Mouse (Mus musculus): ENCODE measurements around the gene Sh3bp2. TPM values are rescaled to one million over a fixed set of nuclear protein-coding genes. Genes with fewer than 3 reads are reported as not detected.
"Not testable (repeated sequence)": the region's sequence is repeated elsewhere in the genome, so short reads cannot be mapped to it uniquely, and the experiment has no call there.

The Sh3bp2 gene
- polyA plus RNA-seq, 1 experiment from 2014 or later = 8.3 TPM

DNA sequence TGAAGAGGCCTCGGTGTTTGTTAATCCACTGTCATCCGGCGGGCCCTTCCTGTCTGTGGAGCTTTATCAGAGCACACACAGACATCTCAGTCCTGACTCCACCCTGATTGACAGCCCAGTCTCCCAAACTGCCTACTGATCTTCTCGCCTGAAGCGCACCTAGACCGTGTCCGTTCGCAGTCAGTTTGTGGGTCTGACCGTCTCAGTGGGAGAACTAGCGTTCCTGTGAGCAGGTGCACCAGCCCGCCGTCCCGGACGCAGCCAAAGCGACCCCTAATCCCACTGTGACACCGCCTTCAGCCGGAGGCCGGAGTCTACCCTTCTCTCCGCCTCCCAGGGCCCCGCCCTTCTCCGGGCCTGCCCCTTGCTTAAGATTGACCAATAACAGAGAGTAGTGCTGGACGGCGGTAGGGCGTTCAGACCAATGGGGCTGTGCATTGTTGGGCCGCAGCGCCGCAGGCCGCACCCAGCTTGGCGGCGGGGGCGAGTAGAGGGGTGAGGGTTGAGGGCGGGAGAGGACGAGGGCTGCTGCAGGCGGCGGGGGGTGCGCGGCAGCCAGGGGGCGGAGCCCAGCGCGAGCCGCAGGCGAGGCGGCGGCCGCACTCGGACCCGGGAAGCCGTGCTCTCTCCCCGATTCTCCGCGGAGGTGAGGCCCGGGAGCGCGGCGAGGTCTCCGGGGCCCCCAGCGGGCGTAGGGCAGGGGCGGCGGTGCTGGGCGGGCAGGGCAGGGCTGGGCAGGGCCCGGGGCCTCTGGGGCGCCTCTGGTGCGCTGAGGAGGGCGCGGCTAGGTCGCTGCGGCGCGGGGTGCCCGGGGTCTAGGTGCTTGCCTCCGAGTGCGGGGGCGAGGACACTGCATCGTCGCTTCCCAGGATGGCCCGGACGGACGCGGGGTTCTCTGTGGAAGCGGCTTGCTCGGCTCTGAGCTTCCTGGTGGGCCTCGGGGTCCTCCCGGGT is 47.9 kb downstream of the Sh3bp2 start, which contains the start of gene Add1:
Gene Add1, plus strand, starts transcription at position 397 of the 954 bp plus-strand sequence.
- H3K27ac ChIP-seq (replicated peaks) = peak within 1 kb of the TSS; percentile 90
- peak within 1 kb of the TSS; percentile 97 for H3K9ac ChIP-seq
- peak within 1 kb of the TSS; percentile 63 for H3K4me2 ChIP-seq (replicated peaks)
- no peaks in the 10 kb centered on the region for H3K27me3 ChIP-seq
- no peaks in the 10 kb centered on the region for H3K36me3 ChIP-seq
- ATAC-seq (ENCODE audit: insufficient number of reproducible peaks, low FRiP score, low TSS enrichment, low read depth) = peak; percentile 100
- H3K9me3 ChIP-seq (replicated peaks) = no peaks in the 10 kb centered on the region
- WGBS = under 1% methylated on average over 78 of the region's 84 CpGs
- peak within 1 kb of the TSS; percentile 94 for H3K4me3 ChIP-seq (replicated peaks)
- peaks cover 12% of the 10 kb centered on the region for H3K4me1 ChIP-seq

DNA sequence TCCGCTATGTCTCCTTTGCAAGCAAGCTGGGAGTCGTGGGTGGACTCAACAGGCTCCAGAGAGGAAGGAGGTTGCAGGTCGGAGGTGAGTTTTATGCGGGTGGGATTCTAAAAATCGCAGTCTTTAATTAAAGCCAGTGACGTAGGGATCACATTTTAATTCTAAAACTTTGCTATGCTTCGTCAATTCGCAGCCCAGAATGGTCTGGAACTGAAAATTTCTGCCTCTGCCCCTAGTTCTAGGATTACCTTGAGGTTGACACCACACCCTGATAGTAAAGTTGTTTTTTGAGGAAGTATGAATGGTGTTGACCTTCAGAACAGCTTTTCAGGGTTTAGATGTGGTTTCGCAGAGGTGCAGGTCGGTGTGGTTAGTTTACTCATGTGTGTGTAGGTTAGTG is 49.1 kb downstream of the Sh3bp2 start:
- peak overlapping the region; percentile 94 for H3K4me3 ChIP-seq (replicated peaks)
- 23% methylated on average over 10 of the region's 10 CpGs for WGBS
- no peaks in the 10 kb centered on the region for H3K27me3 ChIP-seq
- peak overlapping the region; percentile 90; the same call in 1 of the 2 replicates for H3K27ac ChIP-seq (replicated peaks)
- H3K9me3 ChIP-seq (replicated peaks) = no peaks in the 10 kb centered on the region
- peaks cover 12% of the 10 kb centered on the region for H3K4me1 ChIP-seq
- no peaks in the 10 kb centered on the region for H3K36me3 ChIP-seq
- ATAC-seq (ENCODE audit: insufficient number of reproducible peaks, low FRiP score, low TSS enrichment, low read depth) = no peak
- peak overlapping the region; percentile 97 for H3K9ac ChIP-seq
- H3K4me2 ChIP-seq (replicated peaks) = peak overlapping the region; percentile 63

DNA sequence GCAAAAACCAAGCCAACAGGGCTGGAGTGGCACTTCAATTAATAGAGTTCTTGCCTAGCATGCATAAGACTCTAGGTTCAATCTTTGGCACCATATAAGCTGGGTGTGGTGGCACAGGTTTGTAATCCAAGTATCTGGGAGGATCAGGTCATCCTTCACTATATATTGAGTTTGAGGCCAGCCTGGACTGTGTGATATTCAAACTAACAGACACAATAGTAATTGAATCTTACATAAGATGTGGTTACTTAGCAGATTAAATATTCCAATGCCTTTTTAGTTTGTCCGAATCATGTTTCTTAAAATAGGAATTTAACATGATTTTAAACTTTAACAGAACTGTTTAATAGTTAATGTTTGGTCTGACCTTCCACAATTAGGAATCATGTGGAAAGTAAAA is 50.6 kb downstream of the Sh3bp2 start:
- no peaks in the 10 kb centered on the region for H3K36me3 ChIP-seq
- WGBS = 84% methylated on average over 1 of the region's 1 CpGs

DNA sequence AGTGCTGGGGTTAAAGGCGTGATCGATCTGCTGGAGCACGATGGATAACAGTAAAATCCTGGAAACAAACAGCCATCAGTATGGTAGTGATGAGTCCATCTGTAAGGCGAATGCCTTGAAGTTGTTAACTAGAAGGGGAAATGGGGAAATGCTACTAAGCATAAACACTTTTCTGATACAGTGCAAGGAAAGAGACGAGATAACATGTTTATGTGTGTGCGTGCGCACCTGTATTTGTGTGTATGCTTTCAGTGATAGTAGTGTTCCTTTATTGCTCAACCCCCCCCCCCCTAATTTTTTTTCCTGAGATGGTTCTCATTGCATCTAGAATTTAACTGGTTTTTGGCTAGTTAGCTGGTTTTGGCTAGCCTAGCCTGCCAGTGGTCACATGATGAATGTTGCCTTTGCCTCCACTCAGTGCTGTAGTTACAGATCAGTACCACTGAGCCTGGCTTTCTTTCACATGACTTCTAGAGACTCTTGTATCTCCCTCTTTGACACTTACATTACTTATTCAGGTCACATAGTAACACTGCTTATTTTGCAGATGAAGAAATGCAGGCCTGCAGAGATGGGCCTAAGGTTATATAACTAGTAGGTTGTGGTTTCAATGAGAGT is 52.5 kb downstream of the Sh3bp2 start:
- Histone ChIP-seq H3K9me3 (replicated peaks) (no peaks in the 10 kb centered on the region), H3K27me3 (no peaks in the 10 kb centered on the region), H3K4me3 (replicated peaks) (no peak overlapping the region), H3K4me1 (peaks cover 17% of the 10 kb centered on the region), H3K4me2 (replicated peaks) (no peak overlapping the region), H3K9ac (no peak overlapping the region), H3K36me3 (no peaks in the 10 kb centered on the region), H3K27ac (replicated peaks) (no peak overlapping the region)
- no peak for ATAC-seq (ENCODE audit: insufficient number of reproducible peaks, low FRiP score, low TSS enrichment, low read depth)
- 95% methylated on average over 7 of the region's 7 CpGs for WGBS

More for the DNA sequence above, 50.6 kb downstream of the Sh3bp2 start:
- Histone ChIP-seq H3K4me2 (replicated peaks) (no peak overlapping the region), H3K4me3 (replicated peaks) (no peak overlapping the region), H3K4me1 (peaks cover 12% of the 10 kb centered on the region), H3K9me3 (replicated peaks) (no peaks in the 10 kb centered on the region), H3K27me3 (no peaks in the 10 kb centered on the region), H3K27ac (replicated peaks) (no peak overlapping the region), H3K9ac (no peak overlapping the region)
- ATAC-seq (ENCODE audit: insufficient number of reproducible peaks, low FRiP score, low TSS enrichment, low read depth) = no peak

DNA sequence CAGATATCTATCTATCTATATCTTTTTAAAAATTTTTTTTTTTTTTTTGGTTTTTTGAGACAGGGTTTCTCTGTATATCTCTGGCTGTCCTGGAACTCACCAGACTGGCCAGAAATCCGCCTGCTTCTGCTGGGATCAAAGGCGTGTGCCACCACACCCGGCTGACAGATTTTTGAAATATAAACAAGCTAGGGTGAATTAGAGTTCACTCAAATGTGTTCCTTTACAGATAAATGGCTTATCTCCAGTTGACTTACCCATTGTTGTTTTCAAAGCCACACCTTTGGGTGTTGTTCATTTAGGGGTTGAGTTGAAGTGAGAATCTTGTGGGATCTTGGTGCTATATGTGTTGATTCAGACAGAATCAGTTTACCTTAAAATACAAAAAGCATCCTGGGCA is 53.7 kb downstream of the Sh3bp2 start:
- Histone ChIP-seq H3K4me1 (peaks cover 17% of the 10 kb centered on the region), H3K27me3 (no peaks in the 10 kb centered on the region), H3K4me3 (replicated peaks) (no peak overlapping the region), H3K27ac (replicated peaks) (no peak overlapping the region), H3K9ac (no peak overlapping the region), H3K9me3 (replicated peaks) (no peaks in the 10 kb centered on the region), H3K4me2 (replicated peaks) (no peak overlapping the region), H3K36me3 (no peaks in the 10 kb centered on the region)
- no peak for ATAC-seq (ENCODE audit: insufficient number of reproducible peaks, low FRiP score, low TSS enrichment, low read depth)
- 78% methylated on average over 3 of the region's 3 CpGs for WGBS

DNA sequence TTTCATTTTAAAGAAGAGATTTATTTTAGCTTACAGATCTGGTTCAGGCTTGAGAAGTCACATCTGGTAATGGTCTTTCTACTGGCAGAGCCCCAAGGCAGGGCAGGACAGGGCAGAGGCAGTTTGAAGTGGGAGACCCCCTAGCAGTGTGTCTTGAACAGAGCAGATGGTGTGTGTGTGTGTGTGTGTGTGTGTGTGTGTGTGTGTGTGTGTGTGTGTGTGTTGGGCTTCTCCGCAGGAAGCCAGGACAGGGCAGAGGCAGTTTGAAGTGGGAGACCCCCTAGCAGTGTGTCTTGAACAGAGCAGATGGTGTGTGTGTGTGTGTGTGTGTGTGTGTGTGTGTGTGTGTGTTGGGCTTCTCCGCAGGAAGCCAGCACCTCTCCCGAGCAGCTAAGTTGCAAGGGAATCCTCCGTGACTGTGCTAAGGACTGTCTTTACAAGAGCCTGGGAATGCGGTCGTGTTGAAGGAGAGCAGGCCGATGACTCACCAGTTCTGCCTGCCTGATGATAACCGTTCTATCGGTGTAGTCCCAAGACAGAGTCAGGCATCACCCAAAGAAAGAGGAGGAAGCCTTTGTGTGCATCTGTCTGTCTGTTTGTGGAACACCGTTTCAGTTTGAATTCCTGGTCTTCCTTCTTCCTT is 56.2 kb downstream of the Sh3bp2 start:
- not testable (repeated sequence) for H3K4me2 ChIP-seq (replicated peaks); H3K4me1 ChIP-seq; H3K9ac ChIP-seq; H3K4me3 ChIP-seq (replicated peaks); H3K36me3 ChIP-seq; H3K27me3 ChIP-seq; H3K9me3 ChIP-seq (replicated peaks)
- ATAC-seq (ENCODE audit: insufficient number of reproducible peaks, low FRiP score, low TSS enrichment, low read depth) = peak; percentile 83
- WGBS = 20% methylated on average over 10 of the region's 10 CpGs
- H3K27ac ChIP-seq (replicated peaks) = peak overlapping the region; percentile 63

DNA sequence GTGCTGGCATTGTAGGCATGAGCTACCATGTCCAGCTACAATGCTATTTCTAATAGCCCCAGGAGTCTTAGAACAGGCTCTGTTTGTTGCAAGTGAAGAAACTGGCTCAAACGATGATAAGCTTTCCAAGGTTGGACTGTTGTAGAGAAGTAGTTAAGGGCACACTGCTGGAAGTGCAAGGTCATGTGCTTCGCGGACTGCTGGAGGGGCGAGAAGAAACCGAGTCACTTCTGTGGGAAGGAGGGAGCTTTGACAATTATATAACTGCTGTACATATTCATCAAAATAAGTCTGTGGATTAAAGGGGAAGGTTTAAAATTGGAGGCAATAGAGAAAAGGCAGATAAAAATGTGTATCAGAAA is 56.7 kb downstream of the Sh3bp2 start:
- Histone ChIP-seq H3K9ac (no peak overlapping the region), H3K27me3 (no peaks in the 10 kb centered on the region)

DNA sequence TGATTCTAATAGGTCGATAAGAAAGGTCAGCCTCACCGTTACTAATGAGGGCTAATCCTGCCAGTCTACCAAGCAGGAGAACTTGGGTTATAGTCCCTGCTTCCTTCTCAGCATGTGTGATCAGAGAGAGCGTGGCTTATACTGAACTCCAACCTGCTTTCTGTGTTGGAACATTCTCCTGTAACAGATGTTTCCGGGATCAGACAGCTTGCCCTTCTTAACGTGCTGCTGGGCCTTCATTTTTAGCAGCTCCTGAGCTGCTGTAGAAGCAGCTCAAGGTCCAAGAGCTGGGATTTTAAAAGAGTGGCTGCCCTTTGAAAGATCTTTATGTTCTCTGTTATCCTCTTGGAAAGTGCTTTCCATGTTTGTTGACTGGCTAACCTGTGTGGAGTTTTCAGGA is 59.6 kb downstream of the Sh3bp2 start:
- ATAC-seq (ENCODE audit: insufficient number of reproducible peaks, low FRiP score, low TSS enrichment, low read depth) = no peak
- H3K4me3 ChIP-seq (replicated peaks) = no peak overlapping the region
- WGBS = 66% methylated on average over 5 of the region's 5 CpGs
- H3K4me1 ChIP-seq = peaks cover 11% of the 10 kb centered on the region
- no peaks in the 10 kb centered on the region for H3K9me3 ChIP-seq (replicated peaks)
- no peaks in the 10 kb centered on the region for H3K27me3 ChIP-seq
- no peak overlapping the region for H3K27ac ChIP-seq (replicated peaks)
- H3K4me2 ChIP-seq (replicated peaks) = no peak overlapping the region
- H3K9ac ChIP-seq = no peak overlapping the region
- H3K36me3 ChIP-seq = no peaks in the 10 kb centered on the region

More for the DNA sequence above, 56.7 kb downstream of the Sh3bp2 start:
- no peak overlapping the region for H3K4me2 ChIP-seq (replicated peaks)
- 76% methylated on average over 5 of the region's 5 CpGs for WGBS
- H3K9me3 ChIP-seq (replicated peaks) = no peaks in the 10 kb centered on the region
- no peak for ATAC-seq (ENCODE audit: insufficient number of reproducible peaks, low FRiP score, low TSS enrichment, low read depth)
- no peaks in the 10 kb centered on the region for H3K36me3 ChIP-seq
- H3K4me1 ChIP-seq = peaks cover 8% of the 10 kb centered on the region
- no peak overlapping the region for H3K4me3 ChIP-seq (replicated peaks)
- peak overlapping the region; percentile 63 for H3K27ac ChIP-seq (replicated peaks)

DNA sequence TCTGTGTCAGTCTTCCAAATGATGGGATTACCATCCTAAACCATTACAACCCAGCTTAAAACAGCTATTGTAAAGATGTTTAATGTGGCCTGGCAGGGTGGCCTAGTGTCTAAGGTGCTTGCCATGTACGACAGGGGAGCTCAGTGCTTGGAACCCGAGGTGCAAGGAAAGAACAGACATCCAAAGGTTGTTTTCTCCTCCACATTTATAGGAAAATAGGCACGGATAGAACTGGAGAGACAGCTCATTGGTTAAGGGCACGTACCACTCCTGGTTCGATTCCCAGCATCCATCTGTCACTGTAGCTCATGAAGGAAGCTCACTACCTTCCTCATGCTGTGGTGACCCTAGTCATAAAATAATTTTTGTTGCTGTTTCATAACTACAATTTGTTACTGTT is 62.2 kb downstream of the Sh3bp2 start:
- Histone ChIP-seq H3K36me3 (no peaks in the 10 kb centered on the region), H3K27me3 (no peaks in the 10 kb centered on the region), H3K4me3 (replicated peaks) (no peak overlapping the region), H3K9ac (no peak overlapping the region), H3K9me3 (replicated peaks) (no peaks in the 10 kb centered on the region), H3K27ac (replicated peaks) (no peak overlapping the region), H3K4me1 (peaks cover 10% of the 10 kb centered on the region; the same call in 1 of the 2 replicates), H3K4me2 (replicated peaks) (no peak overlapping the region)
- ATAC-seq (ENCODE audit: insufficient number of reproducible peaks, low FRiP score, low TSS enrichment, low read depth) = no peak
- WGBS = 92% methylated on average over 5 of the region's 5 CpGs

DNA sequence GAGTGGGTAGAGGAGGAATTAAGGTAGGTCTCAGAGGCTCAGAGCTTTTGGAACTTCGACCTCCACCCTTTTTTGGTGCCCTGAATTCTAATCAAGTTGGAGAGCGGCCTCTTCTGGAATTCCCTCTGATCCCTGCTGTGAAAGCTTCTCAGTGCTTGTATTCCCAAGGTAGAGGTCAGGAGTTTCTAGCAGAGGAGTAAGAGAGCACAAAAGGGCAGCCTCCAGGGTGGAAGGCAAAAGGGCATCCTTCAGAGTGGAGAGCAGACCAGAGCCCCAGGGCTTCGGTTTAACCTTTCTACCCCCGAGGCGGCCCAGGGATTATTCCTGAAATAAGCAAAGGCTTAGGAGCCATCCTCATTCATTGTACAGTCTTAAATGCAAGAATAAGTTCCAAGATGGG is 64.4 kb downstream of the Sh3bp2 start:
- no peak overlapping the region for H3K9ac ChIP-seq
- H3K4me1 ChIP-seq = peaks cover 10% of the 10 kb centered on the region; the same call in 1 of the 2 replicates
- no peak overlapping the region for H3K4me3 ChIP-seq (replicated peaks)
- no peaks in the 10 kb centered on the region for H3K27me3 ChIP-seq
- no peaks in the 10 kb centered on the region for H3K9me3 ChIP-seq (replicated peaks)
- H3K27ac ChIP-seq (replicated peaks) = no peak overlapping the region
- no peak overlapping the region for H3K4me2 ChIP-seq (replicated peaks)
- ATAC-seq (ENCODE audit: insufficient number of reproducible peaks, low FRiP score, low TSS enrichment, low read depth) = no peak
- peaks cover 5% of the 10 kb centered on the region for H3K36me3 ChIP-seq
- whole genome bisulfite sequencing = 22% methylated on average over 5 of the region's 5 CpGs

DNA sequence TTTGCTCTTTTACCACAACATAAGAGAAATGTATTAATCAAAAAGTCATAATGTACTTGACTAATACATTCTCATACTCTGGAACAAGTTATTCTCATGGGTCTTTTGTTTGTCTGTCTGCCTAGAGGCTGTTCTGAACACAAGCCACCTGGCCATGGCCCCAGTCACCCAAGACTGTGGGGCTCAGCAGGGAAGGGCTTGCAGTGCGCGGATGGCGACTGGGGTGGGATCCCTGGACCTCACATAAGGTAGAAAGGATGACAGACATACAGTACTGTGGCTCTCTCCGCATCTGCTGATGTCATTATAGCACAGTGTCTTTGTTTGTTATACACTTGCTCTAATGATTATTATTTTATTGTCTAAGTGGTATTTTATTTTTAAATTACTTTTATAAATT is 65.1 kb downstream of the Sh3bp2 start:
- Histone ChIP-seq H3K4me2 (replicated peaks) (no peak overlapping the region), H3K9ac (no peak overlapping the region), H3K4me1 (peaks cover 8% of the 10 kb centered on the region; the same call in 1 of the 2 replicates), H3K27me3 (no peaks in the 10 kb centered on the region), H3K36me3 (peaks cover 5% of the 10 kb centered on the region), H3K27ac (replicated peaks) (no peak overlapping the region), H3K9me3 (replicated peaks) (no peaks in the 10 kb centered on the region), H3K4me3 (replicated peaks) (no peak overlapping the region)
- 48% methylated on average over 4 of the region's 4 CpGs for WGBS
- ATAC-seq (ENCODE audit: insufficient number of reproducible peaks, low FRiP score, low TSS enrichment, low read depth) = no peak

Measured in embryonic facial prominence, embryonic 15.5 days (tissue).